Mouse (Mus musculus) kidney, postnatal 10 days (tissue): ENCODE results near the gene Prss27.

Experiments used
- DNase-seq: peaks from one replicate; pipeline ENCODE4 v3.0.0; 2021; ENCODE audit warnings: mixed read lengths

Gene Prss27

DNA sequence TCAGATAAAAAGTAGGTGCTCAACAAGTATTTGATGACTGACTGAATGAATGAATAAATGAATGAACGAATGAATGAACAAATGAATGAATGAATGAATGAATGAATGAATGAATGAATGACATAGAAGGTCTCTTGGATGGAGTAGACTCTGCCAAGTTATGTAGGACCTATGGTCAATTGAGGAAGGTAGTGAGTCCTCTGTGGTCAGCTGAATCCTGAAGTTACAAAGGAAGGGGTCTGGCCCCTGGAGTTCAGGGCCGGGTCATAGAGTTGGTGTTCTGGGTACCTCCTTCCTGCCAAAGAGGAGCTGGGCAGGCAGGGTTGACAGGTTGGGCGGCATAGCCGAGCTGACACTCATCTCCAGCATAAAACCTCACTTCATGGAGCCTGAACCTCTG is at the start of gene Prss27:
Gene Prss27, plus strand, starts transcription at position 301 of the 400 bp plus-strand sequence.
- DNase-seq, result no peak

DNA sequence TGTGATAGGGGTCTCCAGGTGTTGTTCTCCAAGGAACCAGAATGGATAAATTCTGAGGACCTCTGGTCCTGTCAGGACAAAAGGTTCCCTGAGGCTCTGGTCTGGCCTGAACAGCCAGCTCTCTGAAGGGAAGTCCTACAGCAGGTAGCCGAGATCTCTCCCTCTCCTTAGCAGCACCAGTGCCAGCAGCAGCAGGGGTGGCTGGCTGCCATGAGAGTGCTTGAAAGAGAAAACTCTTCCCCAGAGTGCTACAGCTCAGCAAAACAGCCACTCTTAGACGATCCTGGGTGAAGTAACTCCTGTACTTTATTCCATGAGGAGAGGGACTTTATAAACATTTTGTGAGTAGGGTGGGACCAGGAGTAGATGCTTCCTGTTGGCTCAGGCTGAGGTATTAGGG is 48.1 kb upstream of the Prss27 start:
- DNase-seq, result no peak

DNA sequence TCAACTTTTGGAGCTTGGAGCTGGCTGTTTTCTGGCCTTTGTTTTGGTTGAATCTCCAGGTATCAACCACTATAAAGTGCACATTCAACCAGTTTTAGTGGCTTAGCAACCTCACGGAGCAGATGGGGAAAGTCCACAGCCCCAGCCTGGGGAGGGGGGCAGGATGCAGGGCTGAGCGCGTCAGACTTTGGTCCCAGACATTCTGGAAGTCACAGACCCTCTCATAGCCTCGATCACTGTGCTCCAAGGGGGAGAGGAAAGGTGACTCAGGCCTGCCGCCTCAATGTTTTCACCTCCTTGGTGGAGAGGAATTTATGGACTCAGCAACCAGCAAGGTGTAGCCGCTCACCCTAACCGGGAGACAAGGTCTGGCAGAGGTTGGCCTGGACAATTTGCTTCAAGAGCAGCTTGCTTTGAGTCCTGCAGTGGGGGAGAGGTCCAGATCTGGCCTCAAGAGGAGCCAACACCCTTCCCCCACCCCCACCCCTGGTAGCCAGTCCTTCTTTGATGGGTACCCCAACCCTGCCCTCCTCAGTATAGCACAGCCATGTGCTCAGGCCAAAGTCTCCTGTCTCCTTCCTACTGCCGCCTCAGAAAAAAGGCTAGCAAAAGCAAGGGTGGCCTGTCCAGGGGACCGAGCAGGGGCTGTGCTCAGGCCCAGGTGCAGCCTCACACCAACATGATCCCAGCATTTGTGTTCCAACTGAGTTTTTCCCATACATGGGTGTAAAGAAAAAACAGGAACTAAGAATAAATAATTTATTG is 45.0 kb upstream of the Prss27 start:
- peak; percentile 77 for DNase-seq

- peak; percentile 97 for DNase-seq
Measured at GRCm38 (mm10) chr17:23993559-23994428, 44.1 kb upstream of the Prss27 start.

GRCm38 (mm10) chr17:23994667-23995066 is 43.3 kb upstream of the Prss27 start:
- no peak for DNase-seq

DNA sequence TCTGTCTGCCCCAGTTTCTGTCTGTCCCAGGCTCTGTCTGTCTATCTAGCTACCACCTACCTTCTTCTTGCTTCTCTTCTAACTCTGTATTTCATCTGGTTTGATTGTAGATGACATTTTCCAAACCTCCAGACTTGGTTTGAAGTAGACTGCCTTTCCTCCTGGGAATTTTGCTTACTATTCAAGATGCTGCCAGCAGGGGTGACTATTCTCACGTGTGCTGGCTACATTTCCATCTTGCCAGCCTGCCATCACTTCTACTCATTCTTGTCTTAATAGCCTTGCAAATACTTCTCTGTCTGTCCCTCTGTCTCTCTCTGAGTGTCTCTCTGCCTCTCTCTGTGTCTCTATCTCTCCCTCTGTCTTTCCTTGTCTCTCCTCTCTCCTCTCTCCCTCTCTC is 42.5 kb upstream of the Prss27 start:
- no peak for DNase-seq

DNA sequence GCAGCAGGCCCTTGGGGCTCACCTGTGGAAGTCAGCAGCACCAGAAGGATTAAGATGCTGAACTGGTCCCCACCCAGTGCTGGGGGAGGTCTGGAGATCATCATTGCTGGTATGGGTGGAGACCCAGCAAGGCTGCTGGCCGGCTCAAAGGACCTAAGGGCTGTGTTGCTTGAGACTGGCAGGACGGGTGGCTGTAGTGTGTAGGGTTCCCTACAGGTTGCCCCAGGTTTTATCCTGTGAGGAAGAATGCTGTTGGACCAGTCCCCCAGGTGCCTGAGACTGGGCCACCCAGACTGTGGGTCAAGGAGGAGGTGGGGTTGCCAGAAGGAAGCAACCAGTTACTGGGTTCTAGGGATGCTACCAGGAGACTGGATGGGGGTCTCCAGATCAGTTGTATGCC is 40.0 kb upstream of the Prss27 start, which contains the start of gene Prss22:
Gene Prss22, minus strand, starts transcription at position 200 of the 400 bp plus-strand sequence.
- DNase-seq, result no peak

DNA sequence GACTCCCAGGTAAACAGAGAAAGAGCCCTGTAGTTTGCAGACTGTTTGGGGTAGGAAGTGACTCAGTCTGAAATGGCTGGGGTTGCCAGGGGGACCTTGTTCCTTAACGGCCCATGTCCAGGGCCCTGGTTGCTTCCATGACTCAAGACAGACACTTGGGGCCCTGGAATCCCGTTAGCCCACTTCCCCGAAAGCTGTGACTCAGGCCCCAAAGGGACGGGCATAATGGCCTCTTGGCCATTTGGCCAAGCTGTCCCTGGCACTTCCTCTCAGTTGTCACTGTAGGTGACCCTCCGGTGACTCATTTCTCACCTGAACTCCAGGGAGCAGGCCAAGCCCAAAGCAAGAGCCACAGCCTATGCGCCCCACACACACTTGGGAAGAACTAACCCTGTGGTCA is 39.6 kb upstream of the Prss27 start:
- DNase-seq, result no peak

- no peak for DNase-seq
Measured at GRCm38 (mm10) chr17:24000404-24000803, 37.5 kb upstream of the Prss27 start.

GRCm38 (mm10) chr17:24004071-24004665 is 33.8 kb upstream of the Prss27 start:
- no peak for DNase-seq

DNA sequence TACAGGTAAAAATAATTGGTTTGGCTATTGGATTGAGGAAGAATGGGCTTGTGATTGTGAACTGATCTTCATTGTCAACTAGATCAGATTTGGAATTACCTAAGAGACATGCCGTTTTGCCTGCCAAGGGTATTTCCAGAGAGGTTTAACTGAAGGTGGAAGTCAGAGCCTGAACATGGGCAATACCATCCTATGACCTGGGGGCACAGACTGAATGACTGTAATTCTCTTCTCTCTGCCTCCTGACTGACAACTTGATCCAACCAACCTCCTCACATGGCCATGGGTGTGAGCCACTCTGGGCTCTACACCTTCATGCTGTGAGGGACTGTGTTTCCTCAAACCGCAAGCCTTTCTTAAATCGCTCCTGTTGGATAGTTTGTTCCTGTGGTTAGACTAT is 32.9 kb upstream of the Prss27 start:
- no peak for DNase-seq

- DNase-seq, result no peak
Measured at GRCm38 (mm10) chr17:24006930-24007329, 31.0 kb upstream of the Prss27 start.

- DNase-seq, result no peak
Measured at GRCm38 (mm10) chr17:24007391-24007790, 30.6 kb upstream of the Prss27 start.

GRCm38 (mm10) chr17:24008105-24008504 is 29.8 kb upstream of the Prss27 start:
- no peak for DNase-seq

DNA sequence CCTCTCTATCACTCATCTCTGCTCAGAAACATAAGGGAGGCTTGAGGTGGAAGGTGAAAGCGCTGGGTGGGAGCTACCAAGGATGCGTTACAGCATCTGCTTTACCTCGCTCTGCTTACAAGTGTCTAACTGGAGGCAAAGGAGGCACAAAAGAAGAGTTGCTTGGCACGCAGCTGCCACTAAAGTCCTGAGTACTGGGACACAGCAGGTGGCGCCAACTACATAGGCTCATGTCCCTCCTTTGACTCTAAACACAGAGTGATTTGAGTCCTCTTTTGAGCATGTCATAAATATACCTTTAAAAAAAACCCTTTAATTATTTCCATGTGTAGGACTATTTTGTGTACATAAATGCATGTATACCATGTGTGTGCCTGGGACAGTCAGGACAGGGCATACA is 28.3 kb upstream of the Prss27 start:
- peak; percentile 29 for DNase-seq

DNA sequence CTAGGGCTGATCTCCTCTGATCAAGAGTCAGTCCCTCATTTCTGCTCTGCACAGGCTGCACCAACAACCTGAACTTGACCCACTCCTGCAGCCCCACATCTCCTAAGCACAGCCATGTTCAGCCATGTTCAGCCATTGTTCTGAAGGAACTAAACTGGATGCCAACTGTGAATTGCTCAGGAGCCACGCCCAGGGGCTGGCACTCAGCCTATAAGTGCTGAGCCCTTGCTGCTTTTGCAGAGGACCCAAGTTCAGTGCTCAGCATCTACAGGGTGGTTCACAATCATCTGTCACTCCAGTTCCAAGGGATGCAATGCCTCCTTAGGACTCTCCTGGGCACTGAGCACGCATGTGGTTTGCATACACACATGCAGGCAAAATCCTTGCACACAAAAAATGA is 25.0 kb upstream of the Prss27 start:
- no peak for DNase-seq

DNA sequence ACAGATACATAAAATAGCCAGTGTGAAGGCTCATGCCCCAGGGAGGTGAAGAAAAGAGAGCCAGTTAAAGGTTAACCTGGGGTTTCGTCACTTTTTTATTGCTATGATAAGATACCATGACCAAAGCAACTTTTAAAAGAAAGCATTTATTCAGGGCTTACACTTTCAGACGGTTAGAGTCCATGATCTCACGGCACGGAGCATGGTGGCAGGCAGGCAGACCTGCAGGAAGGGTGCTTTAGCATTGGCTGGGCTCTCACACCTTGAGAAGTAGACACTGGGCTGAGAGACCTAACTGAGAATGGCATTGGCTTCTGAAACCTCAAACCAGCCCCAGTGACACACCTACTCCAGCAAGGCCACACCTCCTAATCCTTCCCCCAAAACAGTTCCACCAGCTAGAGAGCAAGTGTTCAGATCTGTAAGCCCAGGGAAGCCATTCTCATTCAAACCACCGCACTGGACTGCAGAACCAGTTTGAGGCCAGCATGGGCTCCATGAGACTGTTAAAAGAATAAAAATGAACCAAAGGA is 23.4 kb upstream of the Prss27 start:
- DNase-seq, result no peak

DNA sequence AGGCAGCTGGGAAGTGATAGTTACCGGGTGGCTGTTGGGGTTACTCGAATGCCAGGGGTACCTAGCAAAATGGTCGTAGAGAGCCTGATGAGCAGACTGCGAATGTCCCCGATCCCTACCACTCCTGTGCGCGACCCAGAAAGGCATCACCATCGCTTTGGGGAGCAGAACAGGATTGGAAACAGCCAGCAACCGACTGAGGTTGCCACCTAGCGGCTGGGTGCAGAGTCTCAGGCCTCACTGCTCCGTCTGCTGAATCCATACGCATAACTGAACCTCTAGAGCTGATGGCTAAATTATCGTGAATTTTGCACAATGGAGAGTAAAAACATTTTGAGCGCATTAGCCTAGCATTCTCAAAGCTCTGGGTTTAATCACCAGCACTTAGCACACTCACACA is 22.2 kb upstream of the Prss27 start:
- peak; percentile 42 for DNase-seq

- no peak for DNase-seq
Measured at GRCm38 (mm10) chr17:24020696-24021095, 17.2 kb upstream of the Prss27 start.

GRCm38 (mm10) chr17:24021375-24022199 is 16.4 kb upstream of the Prss27 start:
- no peak for DNase-seq

DNA sequence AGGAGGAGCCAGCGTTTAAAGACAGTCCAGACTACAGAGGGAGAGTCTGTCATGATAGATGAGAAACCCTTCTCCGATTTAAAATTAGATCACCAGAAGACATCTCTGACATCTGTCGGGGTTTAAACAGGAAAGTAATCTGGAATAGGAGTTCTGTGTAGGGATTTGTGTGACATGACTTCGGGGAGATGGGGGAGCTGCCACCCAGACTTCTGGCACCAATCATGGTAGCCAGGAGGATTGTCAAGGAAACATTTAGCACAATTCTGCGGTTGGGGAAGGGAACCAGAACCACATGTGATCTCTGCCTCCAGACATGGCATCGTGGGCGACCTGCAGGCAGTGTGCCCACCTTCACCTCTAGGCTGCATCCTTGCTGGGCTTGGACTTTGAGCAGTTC is 8.5 kb upstream of the Prss27 start:
- no peak for DNase-seq

DNA sequence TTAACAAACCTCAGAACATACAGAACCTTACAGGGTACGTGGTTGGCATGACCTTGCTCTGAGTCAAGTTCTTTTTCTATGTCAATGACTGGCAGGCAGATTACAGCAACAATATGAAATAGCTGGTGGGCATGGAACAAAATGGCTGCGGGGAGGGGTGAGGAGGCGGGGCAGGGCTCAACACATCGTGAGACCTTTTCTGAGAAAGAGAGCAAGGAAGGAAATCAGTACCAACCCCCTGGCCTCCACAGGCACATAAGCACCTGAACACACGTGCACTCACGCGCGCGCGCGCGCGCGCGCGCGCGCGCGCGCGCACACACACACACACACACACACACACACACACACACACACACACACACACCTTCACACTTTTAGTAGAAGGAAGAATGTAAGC is 7.4 kb upstream of the Prss27 start:
- DNase-seq, result no peak
